Mouse (Mus musculus): Measurements from ENCODE around the gene Arhgef3. TPM values are rescaled to one million over a fixed set of nuclear protein-coding genes. Genes with fewer than 3 reads are reported as not detected.
A peak's percentile ranks its signal among the peaks of the same experiment; 100 is the strongest.

Arhgef3 gene
- total RNA-seq, 2 experiments from 2014 or later, result 8.5 to 20.0 TPM

GRCm38 (mm10) chr14:27250281-27250789 is 135.6 kb downstream of the Arhgef3 start:
- H3K4me3 ChIP-seq, result no peak overlapping the region
- no peak for DNase-seq
- intact Hi-C loops (cut with DNase I), result loop anchor here (5.0 kb wide), 1 partner anchor 53 kb away; no protein-coding TSS in a partner anchor
- H3K27ac ChIP-seq, result peak overlapping the region; percentile 28; the same call in 1 of the 2 replicates
- no peak for TF ChIP-seq CTCF (IDR thresholded peaks at IDR 0.05)

GRCm38 (mm10) chr14:27253391-27253790 is 138.7 kb downstream of the Arhgef3 start:
- H3K4me3 ChIP-seq, result no peak overlapping the region
- no peak overlapping the region for H3K27ac ChIP-seq
- intact Hi-C loops (cut with DNase I), result loop anchor here (5.0 kb wide), 1 partner anchor 56 kb away; no protein-coding TSS in a partner anchor

GRCm38 (mm10) chr14:27262349-27262748 is 147.7 kb downstream of the Arhgef3 start:
- DNase-seq, result no peak
- intact Hi-C loops (cut with DNase I), result no loop called here
- no peak for TF ChIP-seq CTCF (IDR thresholded peaks at IDR 0.05)
- no peak overlapping the region for H3K27ac ChIP-seq
- no peak overlapping the region for H3K4me3 ChIP-seq

More at GRCm38 (mm10) chr14:27253391-27253790, 138.7 kb downstream of the Arhgef3 start:
- TF ChIP-seq CTCF (IDR thresholded peaks at IDR 0.05), result no peak; the same call in 1 of the 2 replicates
- DNase-seq, result peak; percentile 29

GRCm38 (mm10) chr14:27266601-27267000 is 151.9 kb downstream of the Arhgef3 start:
- no peak overlapping the region for H3K4me3 ChIP-seq
- DNase-seq, result no peak
- intact Hi-C loops (cut with DNase I), result no loop called here
- no peak overlapping the region for H3K27ac ChIP-seq
- TF ChIP-seq CTCF (IDR thresholded peaks at IDR 0.05), result no peak

- Histone ChIP-seq H3K4me3 (no peak overlapping the region), H3K27ac (peak overlapping the region; percentile 6)
- intact Hi-C loops (cut with DNase I), result no loop called here
- no peak for DNase-seq
- no peak for TF ChIP-seq CTCF (IDR thresholded peaks at IDR 0.05)
Measured at GRCm38 (mm10) chr14:27268137-27268536, 153.4 kb downstream of the Arhgef3 start.

- no peak overlapping the region for H3K4me3 ChIP-seq
- intact Hi-C loops (cut with DNase I), result no loop called here
- H3K27ac ChIP-seq, result peak overlapping the region; percentile 41; the same call in 1 of the 2 replicates
- DNase-seq, result no peak
- TF ChIP-seq CTCF (IDR thresholded peaks at IDR 0.05), result no peak
Measured at GRCm38 (mm10) chr14:27268986-27269700, 154.4 kb downstream of the Arhgef3 start.

GRCm38 (mm10) chr14:27269836-27270235 is 155.1 kb downstream of the Arhgef3 start:
- H3K4me3 ChIP-seq, result no peak overlapping the region
- intact Hi-C loops (cut with DNase I), result no loop called here
- H3K27ac ChIP-seq, result peak overlapping the region; percentile 41; the same call in 1 of the 2 replicates
- no peak for TF ChIP-seq CTCF (IDR thresholded peaks at IDR 0.05)
- DNase-seq, result no peak

GRCm38 (mm10) chr14:27270466-27270865 is 155.8 kb downstream of the Arhgef3 start:
- no peak for TF ChIP-seq CTCF (IDR thresholded peaks at IDR 0.05)
- DNase-seq, result no peak
- Histone ChIP-seq H3K4me3 (no peak overlapping the region), H3K27ac (no peak overlapping the region)
- intact Hi-C loops (cut with DNase I), result no loop called here

GRCm38 (mm10) chr14:27271371-27272071 is 156.8 kb downstream of the Arhgef3 start:
- H3K27ac ChIP-seq, result no peak overlapping the region
- intact Hi-C loops (cut with DNase I), result no loop called here
- H3K4me3 ChIP-seq, result no peak overlapping the region
- no peak for TF ChIP-seq CTCF (IDR thresholded peaks at IDR 0.05)
- DNase-seq, result no peak

- H3K4me3 ChIP-seq, result no peak overlapping the region
- DNase-seq, result no peak
- intact Hi-C loops (cut with DNase I), result no loop called here
- H3K27ac ChIP-seq, result no peak overlapping the region
- TF ChIP-seq CTCF (IDR thresholded peaks at IDR 0.05), result no peak
Measured at GRCm38 (mm10) chr14:27272072-27272834, 157.6 kb downstream of the Arhgef3 start.

GRCm38 (mm10) chr14:27272835-27273138 is 158.1 kb downstream of the Arhgef3 start:
- TF ChIP-seq CTCF (IDR thresholded peaks at IDR 0.05), result no peak
- no peak for DNase-seq
- Histone ChIP-seq H3K4me3 (no peak overlapping the region), H3K27ac (no peak overlapping the region)
- intact Hi-C loops (cut with DNase I), result no loop called here

- no peak for TF ChIP-seq CTCF (IDR thresholded peaks at IDR 0.05)
- intact Hi-C loops (cut with DNase I), result no loop called here
Measured at GRCm38 (mm10) chr14:27273169-27273568, 158.5 kb downstream of the Arhgef3 start.

More at GRCm38 (mm10) chr14:27273169-27273568, 158.5 kb downstream of the Arhgef3 start:
- DNase-seq, result no peak
- Histone ChIP-seq H3K27ac (no peak overlapping the region), H3K4me3 (no peak overlapping the region)
